Mouse (Mus musculus): ENCODE data around the gene Prkab1. TPM values are rescaled to one million over a fixed set of nuclear protein-coding genes. Genes with fewer than 3 reads are reported as not detected.
A peak's percentile ranks its signal among the peaks of the same experiment; 100 is the strongest.

Gene Prkab1
- total RNA-seq, 2 experiments from 2014 or later, result 33.3 to 38.9 TPM

DNA sequence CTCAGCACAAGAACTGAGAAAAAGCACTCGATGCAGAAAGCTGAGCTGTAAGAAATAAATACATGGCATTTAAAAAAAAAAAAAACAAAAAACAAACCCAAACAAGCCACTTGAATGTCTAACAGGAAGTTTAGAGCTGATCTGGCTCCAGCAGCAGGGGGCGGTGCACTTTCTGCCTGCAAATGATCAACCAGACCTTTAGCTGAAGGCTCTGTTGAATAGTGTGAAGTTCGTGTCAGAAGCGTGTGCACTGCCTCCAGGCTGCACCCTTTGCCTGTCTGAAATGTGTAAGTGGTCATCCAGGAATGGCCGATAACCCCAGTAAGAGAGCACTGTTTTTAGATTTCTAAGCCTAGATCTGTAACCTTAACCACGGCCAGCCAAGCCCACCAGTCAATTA, 5.5 kb downstream of the Prkab1 start:
- no peak for DNase-seq
- intact Hi-C loops (cut with DNase I), result loop anchor here (10.0 kb wide), 1 partner anchor 364 kb away; no protein-coding TSS in a partner anchor

DNA sequence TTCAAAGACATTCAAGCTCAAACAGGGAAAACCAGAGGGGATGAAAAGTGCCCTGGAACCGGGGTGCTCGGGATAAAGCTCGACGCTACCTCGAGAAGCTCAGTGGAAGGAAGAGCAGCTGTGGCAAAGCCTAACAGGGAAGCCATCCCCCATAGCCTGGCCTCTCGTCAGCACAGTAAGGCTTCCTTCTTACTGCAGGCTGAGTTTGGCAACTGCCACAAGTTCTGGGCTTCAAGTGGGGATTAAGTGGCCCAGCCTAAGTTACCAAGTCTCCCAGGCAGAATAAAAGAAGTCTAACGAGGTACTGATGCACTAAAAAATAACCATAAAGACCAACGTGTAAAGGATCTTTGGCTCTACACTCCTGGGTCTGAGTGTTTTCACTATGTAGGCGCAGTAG, 6.1 kb downstream of the Prkab1 start:
- intact Hi-C loops (cut with DNase I), result loop anchor here (10.0 kb wide), 1 partner anchor 363 kb away; no protein-coding TSS in a partner anchor
- DNase-seq, result no peak

DNA sequence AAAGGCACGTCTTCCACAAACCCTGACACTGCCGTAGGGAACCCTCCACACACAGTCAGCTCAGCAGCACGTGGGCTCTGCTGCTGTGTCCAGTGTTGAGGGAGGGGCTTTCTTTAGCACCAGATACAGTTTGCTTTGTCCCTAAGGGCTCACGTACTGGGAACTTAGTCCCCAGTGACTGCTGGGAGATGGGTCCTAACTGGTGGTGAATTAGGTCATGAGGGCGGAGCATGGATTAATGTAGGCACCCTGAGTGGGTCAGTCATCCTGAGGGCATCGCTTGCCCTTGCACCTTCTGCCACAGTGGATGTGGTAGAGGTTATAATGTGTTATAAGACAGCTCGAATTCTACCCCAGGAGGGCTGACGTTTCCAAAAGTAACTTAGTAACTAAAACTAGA, 6.9 kb downstream of the Prkab1 start:
- intact Hi-C loops (cut with DNase I), result loop anchor here (10.0 kb wide), 1 partner anchor 363 kb away; no protein-coding TSS in a partner anchor

DNA sequence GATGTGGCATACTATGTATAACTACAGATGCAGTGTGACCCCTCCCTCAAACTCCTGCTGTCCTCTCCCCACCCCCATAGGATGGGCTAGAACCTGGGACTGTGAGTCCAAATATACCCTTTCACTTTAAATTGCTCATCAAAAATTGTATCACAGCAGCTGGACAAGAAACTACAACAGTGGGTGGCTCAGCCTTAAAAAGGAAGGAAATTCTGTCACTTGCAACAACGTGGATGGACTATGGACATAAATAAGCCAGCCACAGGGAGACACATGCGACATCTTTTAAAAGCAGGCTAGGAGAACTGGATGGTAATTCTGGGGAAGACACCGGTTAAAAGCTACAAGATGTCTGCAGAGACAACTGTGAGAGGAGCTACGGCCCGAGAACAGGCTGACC, 7.8 kb downstream of the Prkab1 start:
- intact Hi-C loops (cut with DNase I), result loop anchor here (10.0 kb wide), 1 partner anchor 362 kb away; no protein-coding TSS in a partner anchor
- DNase-seq, result no peak

More for the DNA sequence above, 6.9 kb downstream of the Prkab1 start:
- DNase-seq, result no peak

DNA sequence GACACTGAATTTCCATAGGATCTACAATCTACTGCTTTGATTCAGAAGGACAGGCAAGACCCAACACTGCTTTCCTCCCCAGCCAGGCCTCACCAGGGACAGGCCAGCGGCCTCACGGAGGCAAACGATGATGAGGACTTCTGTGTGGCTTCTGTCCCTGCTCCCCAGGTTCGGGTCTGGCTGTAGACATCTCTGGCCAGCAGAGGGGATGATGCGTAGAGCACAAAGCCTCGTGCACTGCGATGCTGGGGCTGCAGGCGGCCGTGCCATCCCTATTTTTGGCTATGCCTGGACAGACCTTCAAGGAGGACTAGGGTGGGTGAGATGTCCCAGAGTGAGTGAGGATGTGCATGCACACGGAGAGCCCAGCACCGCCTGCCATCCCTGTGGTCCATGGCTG, 10.1 kb downstream of the Prkab1 start:
- DNase-seq, result no peak
- intact Hi-C loops (cut with DNase I), result loop anchor here (10.0 kb wide), 1 partner anchor 359 kb away; no protein-coding TSS in a partner anchor

DNA sequence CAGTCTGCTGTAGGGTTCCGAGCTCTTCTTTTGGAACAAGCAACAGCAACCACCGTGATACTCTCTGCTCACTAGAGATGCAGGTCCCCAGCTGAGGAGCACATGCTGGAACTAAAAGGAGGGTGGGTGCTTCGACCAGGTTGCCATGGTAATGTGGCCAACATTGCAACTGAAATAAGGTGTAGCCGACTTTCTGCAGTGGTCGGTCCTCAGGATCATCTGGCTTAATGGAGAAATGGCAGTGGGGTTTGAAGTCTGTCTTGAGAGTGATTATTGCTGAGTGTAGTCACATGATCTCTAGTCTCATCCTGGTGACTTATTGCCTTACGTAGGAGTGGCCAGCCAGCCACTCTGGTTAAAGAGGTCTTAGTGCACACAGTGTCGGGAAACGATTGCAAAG, 10.5 kb downstream of the Prkab1 start:
- DNase-seq, result no peak
- intact Hi-C loops (cut with DNase I), result loop anchor here (10.0 kb wide), 1 partner anchor 359 kb away; no protein-coding TSS in a partner anchor

DNA sequence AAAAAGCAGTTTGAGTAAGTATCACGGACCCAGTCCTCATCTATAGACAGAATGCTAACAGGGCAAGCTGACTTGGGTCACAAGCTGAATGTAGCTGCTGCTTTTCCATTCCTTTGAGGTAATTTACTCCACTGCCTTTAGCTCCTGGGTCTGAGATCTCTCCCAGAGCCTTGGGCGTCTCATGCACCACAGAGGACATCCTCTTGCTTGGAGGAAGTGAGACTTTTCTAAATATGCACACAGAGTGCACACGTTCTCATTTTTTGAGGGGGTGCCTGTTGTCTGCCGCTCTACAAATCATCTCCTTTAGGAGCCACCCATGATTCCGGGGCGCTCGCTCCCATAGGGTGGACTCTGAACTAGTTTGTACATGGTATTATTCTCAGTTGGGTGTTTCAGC, 11.8 kb downstream of the Prkab1 start:
- intact Hi-C loops (cut with DNase I), result loop anchor here (10.0 kb wide), 1 partner anchor 358 kb away; no protein-coding TSS in a partner anchor
- DNase-seq, result no peak

DNA sequence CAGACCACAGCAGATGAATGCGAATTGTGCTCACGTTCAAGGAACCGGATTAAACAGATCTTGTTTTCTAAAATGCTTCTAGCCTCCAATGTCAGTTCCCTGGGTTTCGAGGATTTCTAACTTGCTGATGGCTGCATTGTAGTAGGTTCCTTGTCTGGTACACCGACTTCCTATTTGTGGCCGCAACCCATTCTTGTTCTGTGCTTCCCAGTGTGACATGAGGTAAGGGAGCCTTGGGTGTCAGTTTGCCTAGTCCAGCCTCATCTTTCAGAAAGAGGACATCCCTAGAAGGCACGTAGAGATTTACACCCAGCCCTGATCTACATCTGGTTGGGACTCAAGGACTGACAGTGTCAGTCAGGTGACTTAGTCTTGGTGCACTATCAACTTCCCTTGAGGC, 12.6 kb downstream of the Prkab1 start:
- intact Hi-C loops (cut with DNase I), result loop anchor here (10.0 kb wide), 1 partner anchor 357 kb away; no protein-coding TSS in a partner anchor

DNA sequence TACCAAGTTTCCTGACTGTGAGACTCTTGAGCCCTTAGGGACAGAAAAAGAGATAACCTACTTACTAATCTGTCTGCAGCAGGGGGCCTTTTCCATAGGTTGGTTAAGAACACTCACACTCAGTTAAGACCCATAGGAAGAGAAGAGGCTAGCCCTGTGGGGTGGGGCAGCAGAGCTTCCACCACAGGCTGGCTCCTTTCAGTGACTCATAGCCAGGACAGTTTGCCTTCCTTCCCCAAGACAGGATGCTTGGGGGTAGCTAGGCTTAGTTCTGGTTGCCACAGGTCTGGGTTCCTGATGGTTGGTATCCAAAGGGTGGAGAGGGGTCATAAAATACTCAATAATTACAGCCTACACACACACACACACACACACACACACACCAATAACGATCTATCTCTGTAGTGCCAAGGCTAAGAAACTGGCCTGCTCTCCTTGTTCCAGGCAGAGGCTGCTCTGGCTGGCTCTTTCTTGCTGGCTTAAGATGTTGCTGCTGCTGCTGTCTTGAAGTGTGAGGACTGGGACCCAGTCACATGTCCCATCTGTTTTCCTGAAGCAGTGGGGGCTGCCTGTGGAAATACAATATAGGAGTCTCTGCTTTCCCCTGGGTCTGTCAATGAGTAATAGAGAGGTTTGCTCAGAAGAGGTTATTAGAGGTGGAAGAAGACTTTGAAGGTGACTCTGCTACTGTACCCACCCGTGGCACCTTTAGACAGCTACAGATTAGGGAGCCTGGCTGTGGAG, 14.3 kb downstream of the Prkab1 start:
- intact Hi-C loops (cut with DNase I), result loop anchor here (10.0 kb wide), 1 partner anchor 355 kb away; no protein-coding TSS in a partner anchor
- DNase-seq, result no peak

More for the DNA sequence above, 12.6 kb downstream of the Prkab1 start:
- no peak for DNase-seq

DNA sequence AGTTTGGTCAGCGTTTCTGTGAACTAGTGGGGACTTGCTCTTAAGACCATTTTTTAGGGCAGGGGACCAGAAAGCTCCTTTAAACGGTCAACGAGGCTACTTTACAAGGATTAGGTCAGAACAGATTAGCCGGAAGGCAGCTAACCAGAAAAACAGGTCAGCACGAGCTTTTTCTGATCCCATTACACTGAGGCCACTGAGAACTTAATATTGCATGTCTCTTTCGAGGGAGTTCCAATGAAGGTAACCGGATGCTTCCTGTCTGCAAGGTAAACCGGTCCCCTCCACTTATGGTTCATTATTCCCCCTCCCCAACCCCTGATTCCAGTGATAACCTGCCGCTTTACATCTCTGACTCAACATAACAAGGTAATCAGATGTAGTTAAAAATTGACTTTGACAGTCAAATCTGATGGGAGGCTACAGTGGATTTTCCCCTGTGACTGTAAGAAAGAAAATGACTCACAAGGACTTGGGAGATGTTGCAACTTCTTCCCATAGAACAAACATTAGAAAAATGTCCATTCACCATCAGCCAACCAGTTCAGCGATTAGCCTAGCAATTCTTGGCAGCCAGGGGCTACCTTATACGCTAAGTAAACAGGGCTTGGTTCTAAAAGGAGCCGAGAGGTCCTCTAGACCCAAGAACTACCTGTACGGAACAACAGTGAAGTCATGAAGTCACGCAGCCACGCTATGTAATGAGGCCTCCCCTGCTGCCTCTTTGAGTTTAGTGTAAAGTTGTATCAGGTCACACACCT, 15.0 kb downstream of the Prkab1 start:
- intact Hi-C loops (cut with DNase I), result no loop called here
- DNase-seq, result no peak

DNA sequence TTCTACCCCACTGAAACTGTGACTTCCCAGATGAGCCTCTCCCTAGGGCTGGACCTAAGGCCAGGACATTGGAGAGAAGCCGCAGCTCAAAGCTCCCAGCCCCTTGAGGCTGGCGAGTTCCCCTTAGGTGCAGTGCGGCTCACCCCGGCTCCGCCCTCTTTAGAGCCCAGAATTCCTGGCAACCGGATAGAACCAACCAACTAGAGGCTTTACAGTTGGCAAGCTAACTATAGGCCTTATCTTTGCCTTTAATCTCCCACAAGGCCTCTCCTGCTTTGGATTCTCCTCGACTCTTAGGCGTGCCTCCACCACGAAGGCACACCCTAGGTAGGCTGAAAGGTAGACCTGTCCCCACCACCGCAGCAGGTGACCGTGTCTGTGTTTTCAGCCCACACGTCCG, 16.6 kb downstream of the Prkab1 start:
- intact Hi-C loops (cut with DNase I), result no loop called here
- no peak for DNase-seq

DNA sequence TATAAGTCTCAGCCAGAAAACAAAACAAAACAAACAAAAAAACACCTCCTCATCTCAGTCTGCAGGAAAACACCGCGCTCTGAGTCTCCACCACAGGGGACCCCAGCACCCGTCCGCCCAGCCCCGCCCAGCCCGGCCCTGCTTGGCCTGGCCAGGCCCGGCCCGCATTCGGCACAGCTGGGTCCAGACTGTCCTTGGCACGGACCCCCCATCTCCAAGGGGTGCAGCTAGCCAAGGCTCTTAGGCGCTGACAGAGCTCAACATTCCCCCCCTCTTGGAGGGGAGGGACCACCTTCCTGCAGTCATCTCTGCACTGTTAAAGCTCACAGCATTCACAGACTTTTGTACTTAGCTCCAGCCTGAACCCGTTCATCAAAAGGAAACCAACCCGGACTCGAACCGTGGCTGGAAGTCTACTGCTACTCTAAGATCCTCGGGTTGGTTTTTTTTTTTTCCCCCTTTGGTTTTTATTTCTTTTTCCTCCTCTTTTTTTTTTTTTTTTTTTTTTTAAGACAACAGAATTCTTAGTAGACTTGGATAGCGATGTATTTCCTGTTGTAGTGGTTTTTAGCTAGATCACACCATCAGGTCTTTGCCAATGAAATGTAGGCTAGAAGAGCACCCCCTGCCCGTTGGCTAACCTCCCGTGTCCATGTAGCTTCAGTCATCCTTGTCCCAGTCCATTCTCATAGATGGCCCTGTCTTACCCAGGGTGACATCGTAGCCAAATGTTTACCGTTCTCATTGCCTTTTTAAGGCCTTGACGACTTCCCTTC, 17.8 kb downstream of the Prkab1 start:
- peak; percentile 31 for DNase-seq
- intact Hi-C loops (cut with DNase I), result no loop called here

DNA sequence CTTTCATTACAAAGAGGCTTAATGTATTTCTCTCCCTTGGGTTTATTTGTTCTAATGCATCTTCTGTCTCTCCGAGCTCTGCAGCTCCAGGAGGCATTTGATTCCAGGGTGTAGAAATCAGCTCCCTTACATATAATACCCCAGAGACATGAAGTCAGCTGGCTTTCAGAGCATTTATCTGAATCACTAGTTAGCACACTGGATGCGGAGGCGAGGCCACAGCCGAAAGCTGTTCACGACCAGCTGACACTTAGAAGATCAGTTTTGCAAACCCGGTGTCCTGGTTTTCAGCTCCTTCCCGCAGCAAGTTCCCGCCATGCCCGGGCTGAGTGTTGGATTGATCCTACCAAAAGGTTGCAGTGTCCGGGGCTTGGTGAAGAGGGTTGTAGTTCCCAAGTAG, 20.0 kb downstream of the Prkab1 start:
- intact Hi-C loops (cut with DNase I), result no loop called here
- no peak for DNase-seq

DNA sequence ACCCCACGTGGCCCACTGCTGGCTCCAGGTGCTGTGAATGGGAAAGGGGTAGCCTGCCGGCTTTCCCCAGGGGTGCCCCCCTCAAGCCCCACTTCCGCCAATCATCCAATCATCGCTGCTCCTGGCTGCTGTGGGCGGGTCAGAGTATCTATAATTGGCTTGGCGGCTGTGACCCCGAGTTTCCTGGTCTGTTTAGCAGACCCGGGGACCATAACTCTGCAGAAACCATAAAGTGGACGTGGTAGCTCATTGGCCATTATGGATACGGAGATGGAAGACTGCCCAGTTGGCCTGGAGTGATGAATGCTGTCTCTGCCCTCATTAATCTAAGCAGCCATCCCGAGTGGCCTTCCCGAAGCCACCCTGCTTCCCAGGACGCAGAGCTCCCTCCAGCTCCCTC, 20.5 kb downstream of the Prkab1 start:
- DNase-seq, result no peak
- intact Hi-C loops (cut with DNase I), result no loop called here

DNA sequence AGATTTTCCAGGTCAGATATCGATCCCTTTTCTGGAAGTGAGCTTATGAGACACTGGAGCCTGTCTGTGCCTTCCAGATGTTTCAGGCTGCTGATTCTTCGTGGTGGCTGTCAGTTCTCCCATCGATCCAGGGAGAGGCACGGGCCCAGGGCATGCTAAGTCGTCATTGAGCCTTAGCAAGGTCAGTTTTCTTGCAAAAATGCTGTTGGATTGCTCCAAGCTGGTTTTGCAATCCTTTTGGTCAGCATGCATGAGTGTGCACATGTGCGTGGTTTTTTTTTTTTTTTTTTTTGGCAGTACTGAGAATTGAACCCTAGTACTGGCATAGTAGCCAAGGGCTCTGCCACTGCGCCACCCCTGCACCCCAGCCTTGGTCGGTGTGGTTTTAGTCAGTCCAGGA, 21.2 kb downstream of the Prkab1 start:
- DNase-seq, result no peak
- intact Hi-C loops (cut with DNase I), result no loop called here

DNA sequence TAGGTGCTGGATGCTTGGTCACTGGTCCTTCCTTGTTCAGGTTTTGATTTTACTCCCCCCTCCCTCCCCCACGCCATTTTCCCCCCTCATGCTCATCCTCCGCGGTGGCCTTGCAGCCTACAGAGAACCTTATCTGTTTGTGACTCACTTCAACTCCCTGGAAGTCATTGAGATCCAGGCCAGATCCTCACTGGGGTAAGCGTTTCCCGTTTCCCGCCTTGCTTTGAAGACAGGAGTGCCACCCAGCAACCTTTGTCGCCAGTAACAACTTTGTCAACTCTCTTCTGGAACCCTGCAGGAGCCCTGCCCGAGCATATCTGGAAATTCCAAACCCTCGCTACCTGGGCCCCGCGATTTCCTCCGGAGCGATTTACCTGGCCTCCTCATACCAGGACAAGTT, 26.9 kb downstream of the Prkab1 start:
- DNase-seq, result no peak
- intact Hi-C loops (cut with DNase I), result no loop called here

DNA sequence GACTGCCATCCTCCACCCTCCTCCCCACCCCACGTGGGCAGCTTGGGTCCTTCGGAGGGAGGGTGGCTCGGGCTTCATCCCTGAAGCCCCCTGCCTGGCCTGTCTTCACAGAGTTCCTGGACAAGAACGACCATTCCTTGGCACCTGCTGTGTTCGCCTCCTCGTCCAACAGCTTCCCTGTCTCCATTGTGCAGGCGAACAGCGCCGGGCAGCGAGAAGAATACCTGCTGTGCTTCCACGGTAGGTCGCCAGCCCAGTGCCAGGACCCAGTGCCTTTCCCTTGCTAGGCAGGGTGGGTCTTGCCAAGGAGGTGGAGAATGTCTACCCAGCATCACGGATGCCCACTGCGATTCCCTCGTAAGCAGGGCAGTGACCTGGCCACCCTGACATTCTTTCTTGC, 30.2 kb downstream of the Prkab1 start:
- peak; percentile 30 for DNase-seq
- intact Hi-C loops (cut with DNase I), result no loop called here

DNA sequence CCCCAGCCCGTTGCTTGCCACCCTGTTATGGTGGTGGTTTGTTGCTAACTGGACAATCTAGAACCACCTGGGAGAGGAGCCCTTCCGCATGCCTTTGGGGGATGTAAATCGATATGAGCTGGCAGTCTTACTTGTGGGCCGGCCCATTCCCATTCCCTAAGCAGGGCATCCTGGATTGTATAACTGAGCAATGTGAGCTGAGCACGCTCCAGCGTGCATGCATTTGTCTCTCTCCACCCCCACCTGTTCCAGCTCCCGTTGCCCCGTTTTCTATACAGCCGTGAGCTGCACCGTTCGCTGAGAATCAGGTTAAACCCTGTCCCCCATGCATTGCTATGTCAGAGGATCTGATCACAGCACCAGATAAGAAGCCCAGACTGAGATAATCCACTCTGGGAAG, 32.6 kb downstream of the Prkab1 start:
- intact Hi-C loops (cut with DNase I), result no loop called here
- no peak for DNase-seq

DNA sequence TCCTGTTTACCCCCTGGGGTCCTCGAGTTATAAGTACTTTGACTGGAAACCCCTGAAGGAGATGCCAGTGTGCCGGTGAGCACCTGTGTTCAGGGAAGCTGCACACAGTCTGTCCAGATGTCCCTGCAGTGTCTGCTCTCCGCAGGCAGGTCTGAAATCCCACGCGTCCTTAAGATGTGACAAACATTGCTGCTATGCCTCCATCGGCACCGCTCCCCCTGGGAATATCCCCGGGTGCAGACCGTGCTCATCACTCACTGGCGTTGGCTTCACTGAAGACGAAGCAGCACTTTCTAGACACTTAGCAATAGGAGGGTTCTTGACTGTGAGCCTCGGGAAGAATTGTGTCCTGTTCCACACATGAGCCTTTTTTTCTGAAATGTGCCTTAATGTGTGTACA, 37.0 kb downstream of the Prkab1 start:
- intact Hi-C loops (cut with DNase I), result no loop called here
- no peak for DNase-seq

DNA sequence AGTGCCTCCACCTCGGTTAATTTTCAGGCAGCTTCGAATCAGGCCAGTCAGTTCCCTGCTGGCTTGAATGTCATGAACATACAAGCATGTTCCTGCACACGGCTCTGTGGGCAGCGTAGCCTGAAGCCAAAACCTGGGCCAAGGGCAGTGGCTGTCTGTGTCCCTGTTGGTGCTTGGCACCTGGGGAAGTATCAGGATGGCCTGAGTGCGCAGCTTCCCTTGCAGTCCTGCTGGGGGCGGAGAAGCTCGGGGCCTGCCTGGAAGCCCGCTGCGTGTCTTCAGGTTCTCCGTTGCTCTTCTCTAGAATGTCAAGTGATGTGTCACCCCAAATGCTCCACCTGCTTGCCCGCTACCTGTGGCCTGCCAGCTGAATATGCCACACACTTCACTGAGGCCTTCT, 39.2 kb downstream of the Prkab1 start:
- intact Hi-C loops (cut with DNase I), result no loop called here

DNA sequence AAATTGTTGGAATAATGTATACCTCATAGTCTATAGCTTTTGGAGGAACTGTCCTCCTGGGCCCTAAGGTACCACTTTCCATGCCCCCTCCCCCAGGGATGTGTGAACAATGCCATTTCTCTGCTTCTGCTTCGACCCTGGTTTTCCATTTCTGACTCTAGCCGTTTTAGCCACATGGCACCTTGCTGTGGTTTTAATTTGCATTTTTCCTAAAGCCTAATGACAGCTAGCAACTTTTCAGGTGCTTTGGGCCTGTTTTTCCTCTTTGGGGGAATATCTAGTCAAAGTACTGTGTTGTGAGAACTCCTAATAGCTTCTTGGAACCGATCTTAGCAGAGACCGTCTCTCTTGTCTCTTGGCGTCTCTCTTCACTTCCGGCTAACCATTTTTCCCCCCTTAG, 39.9 kb downstream of the Prkab1 start:
- no peak for DNase-seq
- intact Hi-C loops (cut with DNase I), result no loop called here

More for the DNA sequence above, 39.2 kb downstream of the Prkab1 start:
- DNase-seq, result no peak

Measured in left cerebral cortex, postnatal 4 days (tissue).